Mouse (Mus musculus) limb, embryonic 14.5 days (tissue): ENCODE results near the gene L3mbtl4. TPM values are rescaled to one million over a fixed set of nuclear protein-coding genes. Genes with fewer than 3 reads are reported as not detected.

ENCODE experiments used
- ATAC-seq: fragments of 200-750 bp; cut with Nextera tagmentation; 2 replicates; pipeline ENCODE4 v1.8.0; 2017; ENCODE audit warnings: low read depth, moderate number of reproducible peaks, moderate TSS enrichment; ENCODE audit not compliant: low FRiP score
- DNase-seq: peaks from one replicate; pipeline ENCODE4 v3.0.0-alpha.2; 2015; ENCODE audit warnings: low spot score
- H3K27ac ChIP-seq: fragments of 300-500 bp; sonication (generic); replicated peaks from 2 replicates; pipeline ENCODE4 v1.5.1; 2014; ENCODE audit warnings: low read depth, mild to moderate bottlenecking, low read length, moderate library complexity, mixed read lengths
- H3K27me3 ChIP-seq: fragments of 300-500 bp; sonication (generic); 2 replicates; pipeline ENCODE4 v1.6.1; 2014; ENCODE audit warnings: low read length, mixed read lengths; ENCODE audit not compliant: control insufficient read depth, insufficient read depth
- H3K36me3 ChIP-seq: fragments of 300-500 bp; sonication (generic); 2 replicates; pipeline ENCODE4 v1.6.1; 2014; ENCODE audit warnings: mild to moderate bottlenecking, low read length, moderate library complexity, mixed read lengths; ENCODE audit not compliant: control insufficient read depth, insufficient read depth
- H3K4me1 ChIP-seq: fragments of 300-500 bp; sonication (generic); 2 replicates; pipeline ENCODE4 v1.6.1; 2014; ENCODE audit warnings: antibody characterized with exemption, low read length, mixed read lengths; ENCODE audit not compliant: control insufficient read depth, insufficient read depth
- H3K4me2 ChIP-seq: fragments of 300-500 bp; sonication (generic); replicated peaks from 2 replicates; pipeline ENCODE4 v1.6.1; 2014; ENCODE audit warnings: low read depth, mild to moderate bottlenecking, low read length, moderate library complexity; ENCODE audit not compliant: severe bottlenecking
- H3K4me3 ChIP-seq: fragments of 300-500 bp; sonication (generic); replicated peaks from 2 replicates; pipeline ENCODE4 v1.5.1; 2014; ENCODE audit warnings: low read length
- H3K9ac ChIP-seq: fragments of 300-500 bp; sonication (generic); 2 replicates; pipeline ENCODE4 v1.6.1; 2014; ENCODE audit warnings: mild to moderate bottlenecking, low read depth, low read length, moderate library complexity; ENCODE audit not compliant: severe bottlenecking
- H3K9me3 ChIP-seq: fragments of 300-500 bp; sonication (generic); 2 replicates; pipeline ENCODE4 v1.6.1; 2016; ENCODE audit warnings: low read length; ENCODE audit not compliant: control insufficient read depth
- POLR2A ChIP-seq: fragments of 200-500 bp; IDR thresholded peaks from 2 replicates; pipeline ENCODE4 v1.8.0; 2012; ENCODE audit warnings: inconsistent platforms, mild to moderate bottlenecking, moderate library complexity, borderline replicate concordance; ENCODE audit not compliant: insufficient read depth, insufficient read length; ENCODE audit errors: extremely low read depth
- WGBS: fragments of 180-500 bp; shearing (Covaris S2); extraction: QIAGEN DNeasy Blood & Tissue Kit; methylation state at CpG from one replicate; pipeline ENCODE4 v1.1.7; 2014; 5-methylcytosine and 5-hydroxymethylcytosine counted together
- polyA plus RNA-seq, 2 experiments: library from polyadenylated mRNA; depleted of rRNA in 1 of 2; stranded (reverse) in 1 of 2; unstranded in 1 of 2; fragments of >200 nt; fragmentation: Nextera tagmentation in 1 of 2; extraction: Ambion mirVana in 1 of 2; gene quantifications; 2 replicates each; pipeline versions ENCODE4 v1.2.1 to v1.2.3; 2012 to 2014

The L3mbtl4 gene
- polyA plus RNA-seq, 2 experiments = 0.10 TPM; not detected in 1

DNA sequence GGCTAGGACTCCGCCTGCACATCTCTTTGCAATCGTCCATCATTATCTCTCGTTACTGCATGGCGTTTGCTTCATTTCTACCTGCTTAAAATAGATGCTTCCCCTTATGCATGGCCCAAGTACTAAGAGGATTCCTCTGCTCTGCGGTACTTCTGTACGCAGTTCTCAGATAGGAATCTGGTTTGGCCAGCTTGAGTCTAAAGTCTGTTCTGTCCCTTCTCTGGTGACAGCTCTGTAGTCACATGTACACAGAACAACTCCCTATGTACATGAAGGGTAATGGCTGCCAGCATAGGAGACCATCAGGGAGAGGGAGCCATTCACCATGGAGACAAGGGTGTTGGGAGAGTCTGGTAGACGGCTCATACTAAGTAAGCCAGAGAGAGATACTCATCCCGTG is 47.3 kb downstream of the L3mbtl4 start:
- H3K27me3 ChIP-seq = no peaks in the 10 kb centered on the region
- H3K4me3 ChIP-seq = no peak overlapping the region
- H3K27ac ChIP-seq = no peak overlapping the region
- H3K9me3 ChIP-seq = no peaks in the 10 kb centered on the region
- TF ChIP-seq POLR2A = no peak
- no peak overlapping the region for H3K4me2 ChIP-seq
- 86% methylated on average over 8 of the region's 8 CpGs for WGBS
- no peaks in the 10 kb centered on the region for H3K36me3 ChIP-seq
- no peaks in the 10 kb centered on the region for H3K4me1 ChIP-seq
- no peak overlapping the region for H3K9ac ChIP-seq
- no peak for DNase-seq
- no peak for ATAC-seq

- no peak overlapping the region for H3K9ac ChIP-seq
- H3K9me3 ChIP-seq = no peaks in the 10 kb centered on the region
- H3K27me3 ChIP-seq = no peaks in the 10 kb centered on the region
- DNase-seq (no peak), ATAC-seq (no peak)
- no peak for TF ChIP-seq POLR2A
- WGBS = 74% methylated on average over 3 of the region's 3 CpGs
- no peak overlapping the region for H3K4me2 ChIP-seq
- no peaks in the 10 kb centered on the region for H3K4me1 ChIP-seq
- H3K27ac ChIP-seq = no peak overlapping the region
- no peak overlapping the region for H3K4me3 ChIP-seq
- H3K36me3 ChIP-seq = no peaks in the 10 kb centered on the region
Measured at GRCm38 (mm10) chr17:68322607-68323006, 49.0 kb downstream of the L3mbtl4 start.

DNA sequence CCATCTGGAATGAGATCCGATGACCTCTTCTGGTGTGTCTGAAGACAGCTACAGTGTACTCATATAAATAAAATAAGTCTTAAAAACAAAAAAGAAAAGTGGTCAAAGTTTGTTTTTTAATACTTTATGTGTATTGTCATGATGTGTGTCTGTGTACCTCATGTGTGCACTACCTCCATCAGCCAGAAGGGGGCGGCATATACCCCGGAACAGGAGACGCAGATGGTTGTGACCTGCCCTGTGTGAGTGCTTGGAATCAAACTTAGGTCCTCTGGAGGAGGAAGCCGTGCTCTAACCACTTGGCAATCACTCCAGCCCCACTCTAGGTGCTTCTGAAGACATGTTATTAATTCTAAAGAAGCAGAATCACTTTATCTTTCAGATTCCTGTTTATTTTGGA is 58.6 kb downstream of the L3mbtl4 start:
- Histone ChIP-seq H3K4me3 (no peak overlapping the region), H3K27ac (no peak overlapping the region), H3K36me3 (no peaks in the 10 kb centered on the region), H3K9me3 (no peaks in the 10 kb centered on the region), H3K27me3 (no peaks in the 10 kb centered on the region), H3K4me2 (no peak overlapping the region), H3K9ac (no peak overlapping the region), H3K4me1 (no peaks in the 10 kb centered on the region)
- no peak for ATAC-seq
- WGBS = 84% methylated on average over 5 of the region's 5 CpGs
- no peak for TF ChIP-seq POLR2A
- no peak for DNase-seq

DNA sequence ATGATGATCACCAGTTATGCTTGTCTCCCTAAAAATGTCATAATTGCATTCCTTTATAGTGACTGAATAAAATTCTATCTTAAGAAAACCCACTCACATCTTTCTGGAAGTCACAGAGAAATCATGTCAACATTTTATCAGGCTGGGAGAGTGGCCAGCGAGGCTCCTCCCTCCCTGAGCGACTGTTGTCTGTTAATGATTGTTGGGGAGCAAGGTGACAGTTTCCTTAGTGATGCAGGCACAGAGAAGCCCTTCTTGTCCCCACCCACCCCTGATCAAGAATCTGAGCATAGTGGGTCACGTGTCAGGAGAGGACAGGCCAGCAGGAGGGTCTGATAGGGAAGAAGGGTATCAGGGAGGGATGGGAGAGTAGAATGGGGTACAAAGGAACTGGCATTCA is 59.8 kb downstream of the L3mbtl4 start:
- H3K27ac ChIP-seq = no peak overlapping the region

GRCm38 (mm10) chr17:68338917-68339553 is 65.4 kb downstream of the L3mbtl4 start:
- Histone ChIP-seq H3K9me3 (no peaks in the 10 kb centered on the region), H3K4me1 (peaks cover 5% of the 10 kb centered on the region; the same call in 1 of the 2 replicates), H3K9ac (no peak overlapping the region), H3K27ac (no peak overlapping the region), H3K4me2 (no peak overlapping the region), H3K27me3 (no peaks in the 10 kb centered on the region), H3K36me3 (no peaks in the 10 kb centered on the region), H3K4me3 (no peak overlapping the region)
- DNase-seq = peak; percentile 72
- WGBS = 35% methylated on average over 3 of the region's 3 CpGs
- ATAC-seq = peak; percentile 77
- TF ChIP-seq POLR2A = no peak

More for the DNA sequence above, 59.8 kb downstream of the L3mbtl4 start:
- H3K36me3 ChIP-seq = no peaks in the 10 kb centered on the region
- no peak overlapping the region for H3K4me2 ChIP-seq
- no peaks in the 10 kb centered on the region for H3K27me3 ChIP-seq
- no peak overlapping the region for H3K9ac ChIP-seq
- no peak for DNase-seq
- no peaks in the 10 kb centered on the region for H3K9me3 ChIP-seq
- WGBS = 55% methylated on average over 3 of the region's 3 CpGs
- no peaks in the 10 kb centered on the region for H3K4me1 ChIP-seq
- no peak overlapping the region for H3K4me3 ChIP-seq
- no peak for ATAC-seq
- TF ChIP-seq POLR2A = no peak
